Mouse (Mus musculus): ENCODE measurements at regions not wholly inside any gene's neighbourhood (a gene's known extent, or its start where the extent isn't known, plus 50 kb on each side); places are given as distances from the start of the nearest gene placed in this dataset.

GRCm38 (mm10) chr13:52120795-52121194, 274.3 kb downstream of the Gadd45g start:
- no peaks in the 10 kb centered on the region for H3K27me3 ChIP-seq (ENCODE audit: control insufficient read depth, insufficient read depth, low read length)
- H3K4me1 ChIP-seq (ENCODE audit: control insufficient read depth, insufficient read depth, insufficient read length): no peaks in the 10 kb centered on the region
- no peak for DNase-seq (ENCODE audit: low read depth in 1 of 2, low spot score in 2 of 2)
- H3K27ac ChIP-seq (ENCODE audit: insufficient read depth, low read length): no peak overlapping the region
- 90% methylated on average over 8 of the region's 8 CpGs for WGBS
- TF ChIP-seq POLR2A (IDR thresholded peaks at IDR 0.05; ENCODE audit: low read depth, low read length) (no peak), CTCF (IDR thresholded peaks at IDR 0.05; ENCODE audit: extremely low read depth, insufficient read depth, insufficient read length, insufficient replicate concordance) (no peak)
- H3K36me3 ChIP-seq (ENCODE audit: control insufficient read depth, insufficient read depth, low read length): no peaks in the 10 kb centered on the region
- H3K4me3 ChIP-seq (ENCODE audit: extremely low read depth, insufficient read depth, insufficient read length): no peak overlapping the region

DNA sequence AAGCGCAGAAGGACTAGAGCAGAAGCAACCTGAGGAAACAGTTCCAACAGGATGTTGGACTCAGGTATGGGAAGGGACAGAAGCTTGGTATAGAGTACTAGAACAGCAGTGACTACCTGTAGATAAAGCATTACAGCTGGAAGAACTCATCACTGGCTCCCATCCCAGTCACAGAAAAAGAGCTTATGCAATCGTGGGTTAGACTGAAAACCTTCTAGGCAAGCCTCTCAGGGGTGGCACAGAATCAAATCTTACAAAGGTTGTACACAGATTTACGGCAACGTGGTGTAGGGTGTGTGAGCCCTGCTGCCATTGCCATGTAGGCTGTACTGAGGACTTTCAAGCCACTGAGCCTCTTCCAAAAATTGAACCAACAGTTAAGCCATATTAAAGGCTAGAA, 278.6 kb downstream of the Gadd45g start:
- no peak for DNase-seq (ENCODE audit: low read depth in 1 of 2, low spot score in 2 of 2)
- Histone ChIP-seq H3K27ac (ENCODE audit: insufficient read depth, low read length) (no peak overlapping the region), H3K4me1 (ENCODE audit: control insufficient read depth, insufficient read depth, insufficient read length) (no peaks in the 10 kb centered on the region), H3K36me3 (ENCODE audit: control insufficient read depth, insufficient read depth, low read length) (no peaks in the 10 kb centered on the region), H3K4me3 (ENCODE audit: extremely low read depth, insufficient read depth, insufficient read length) (no peak overlapping the region), H3K27me3 (ENCODE audit: control insufficient read depth, insufficient read depth, low read length) (no peaks in the 10 kb centered on the region)
- 83% methylated on average over 4 of the region's 4 CpGs for WGBS
- TF ChIP-seq CTCF (IDR thresholded peaks at IDR 0.05; ENCODE audit: extremely low read depth, insufficient read depth, insufficient read length, insufficient replicate concordance) (no peak), POLR2A (IDR thresholded peaks at IDR 0.05; ENCODE audit: low read depth, low read length) (no peak)

DNA sequence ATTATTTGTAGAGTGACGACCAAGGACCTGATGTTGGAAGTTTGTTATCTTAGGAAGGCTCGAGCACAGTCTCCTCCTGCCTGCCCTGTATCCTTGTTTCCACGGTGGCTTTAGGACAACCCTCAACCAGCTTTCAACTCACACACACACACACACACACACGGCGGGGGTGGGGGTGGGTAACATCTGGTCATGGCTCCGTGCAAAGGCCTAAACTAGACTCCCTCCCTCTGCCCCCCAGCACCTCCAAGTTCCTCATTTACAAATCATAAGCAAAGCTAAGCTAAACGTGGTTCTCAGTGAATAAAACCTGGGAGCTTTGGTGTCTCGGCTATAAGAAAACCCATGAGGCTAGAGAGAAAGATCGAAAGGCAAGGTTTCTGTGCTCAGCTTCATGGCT, 281.3 kb downstream of the Gadd45g start:
- Histone ChIP-seq H3K27ac (ENCODE audit: insufficient read depth, low read length) (no peak overlapping the region), H3K4me1 (ENCODE audit: control insufficient read depth, insufficient read depth, insufficient read length) (no peaks in the 10 kb centered on the region), H3K36me3 (ENCODE audit: control insufficient read depth, insufficient read depth, low read length) (no peaks in the 10 kb centered on the region), H3K27me3 (ENCODE audit: control insufficient read depth, insufficient read depth, low read length) (no peaks in the 10 kb centered on the region), H3K4me3 (ENCODE audit: extremely low read depth, insufficient read depth, insufficient read length) (no peak overlapping the region)
- 53% methylated on average over 9 of the region's 9 CpGs for WGBS
- no peak for DNase-seq (ENCODE audit: low read depth in 1 of 2, low spot score in 2 of 2)
- TF ChIP-seq CTCF (IDR thresholded peaks at IDR 0.05; ENCODE audit: extremely low read depth, insufficient read depth, insufficient read length, insufficient replicate concordance): no peak
- no peak for TF ChIP-seq POLR2A (IDR thresholded peaks at IDR 0.05; ENCODE audit: low read depth, low read length)

DNA sequence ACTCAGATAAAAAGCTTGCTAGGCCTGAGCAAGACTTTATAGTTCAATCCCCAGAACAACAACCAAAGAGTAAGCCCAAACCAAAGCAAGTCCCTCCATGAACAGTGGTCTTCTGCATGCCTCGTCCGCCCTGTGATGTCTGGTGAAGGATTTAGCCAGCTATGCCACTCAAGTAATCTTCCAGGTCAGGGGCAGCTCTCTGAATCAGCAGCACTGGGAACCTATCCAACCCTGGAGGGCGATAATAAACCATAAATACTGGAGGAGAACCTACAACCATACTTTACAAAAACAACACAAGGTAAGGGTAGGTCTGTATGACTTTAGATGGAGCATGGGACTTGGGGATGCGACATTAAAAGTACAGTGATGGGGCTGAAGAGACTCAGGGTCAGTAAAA, 283.0 kb downstream of the Gadd45g start:
- no peaks in the 10 kb centered on the region for H3K27me3 ChIP-seq (ENCODE audit: control insufficient read depth, insufficient read depth, low read length)

GRCm38 (mm10) chr13:52133202-52133601, 286.7 kb downstream of the Gadd45g start:
- 77% methylated on average over 3 of the region's 3 CpGs for WGBS
- Histone ChIP-seq H3K4me3 (ENCODE audit: extremely low read depth, insufficient read depth, insufficient read length) (no peak overlapping the region), H3K4me1 (ENCODE audit: control insufficient read depth, insufficient read depth, insufficient read length) (no peaks in the 10 kb centered on the region), H3K36me3 (ENCODE audit: control insufficient read depth, insufficient read depth, low read length) (no peaks in the 10 kb centered on the region), H3K27ac (ENCODE audit: insufficient read depth, low read length) (no peak overlapping the region), H3K27me3 (ENCODE audit: control insufficient read depth, insufficient read depth, low read length) (no peaks in the 10 kb centered on the region)
- no peak for DNase-seq (ENCODE audit: low read depth in 1 of 2, low spot score in 2 of 2)
- TF ChIP-seq CTCF (IDR thresholded peaks at IDR 0.05; ENCODE audit: extremely low read depth, insufficient read depth, insufficient read length, insufficient replicate concordance): no peak
- no peak for TF ChIP-seq POLR2A (IDR thresholded peaks at IDR 0.05; ENCODE audit: low read depth, low read length)

More for the DNA sequence above, 283.0 kb downstream of the Gadd45g start:
- H3K4me1 ChIP-seq (ENCODE audit: control insufficient read depth, insufficient read depth, insufficient read length): no peaks in the 10 kb centered on the region
- WGBS: 90% methylated on average over 4 of the region's 4 CpGs
- TF ChIP-seq POLR2A (IDR thresholded peaks at IDR 0.05; ENCODE audit: low read depth, low read length) (no peak), CTCF (IDR thresholded peaks at IDR 0.05; ENCODE audit: extremely low read depth, insufficient read depth, insufficient read length, insufficient replicate concordance) (no peak)
- no peak for DNase-seq (ENCODE audit: low read depth in 1 of 2, low spot score in 2 of 2)
- no peak overlapping the region for H3K27ac ChIP-seq (ENCODE audit: insufficient read depth, low read length)
- H3K4me3 ChIP-seq (ENCODE audit: extremely low read depth, insufficient read depth, insufficient read length): no peak overlapping the region
- H3K36me3 ChIP-seq (ENCODE audit: control insufficient read depth, insufficient read depth, low read length): no peaks in the 10 kb centered on the region

- no peak for DNase-seq (ENCODE audit: low read depth in 1 of 2, low spot score in 2 of 2)
- no peak for TF ChIP-seq CTCF (IDR thresholded peaks at IDR 0.05; ENCODE audit: extremely low read depth, insufficient read depth, insufficient read length, insufficient replicate concordance)
- no peak for TF ChIP-seq POLR2A (IDR thresholded peaks at IDR 0.05; ENCODE audit: low read depth, low read length)
- 81% methylated on average over 6 of the region's 6 CpGs for WGBS
- Histone ChIP-seq H3K36me3 (ENCODE audit: control insufficient read depth, insufficient read depth, low read length) (no peaks in the 10 kb centered on the region), H3K4me1 (ENCODE audit: control insufficient read depth, insufficient read depth, insufficient read length) (no peaks in the 10 kb centered on the region), H3K27me3 (ENCODE audit: control insufficient read depth, insufficient read depth, low read length) (no peaks in the 10 kb centered on the region), H3K27ac (ENCODE audit: insufficient read depth, low read length) (no peak overlapping the region), H3K4me3 (ENCODE audit: extremely low read depth, insufficient read depth, insufficient read length) (no peak overlapping the region)
Observed at GRCm38 (mm10) chr13:52138331-52138945, 292.0 kb downstream of the Gadd45g start.

DNA sequence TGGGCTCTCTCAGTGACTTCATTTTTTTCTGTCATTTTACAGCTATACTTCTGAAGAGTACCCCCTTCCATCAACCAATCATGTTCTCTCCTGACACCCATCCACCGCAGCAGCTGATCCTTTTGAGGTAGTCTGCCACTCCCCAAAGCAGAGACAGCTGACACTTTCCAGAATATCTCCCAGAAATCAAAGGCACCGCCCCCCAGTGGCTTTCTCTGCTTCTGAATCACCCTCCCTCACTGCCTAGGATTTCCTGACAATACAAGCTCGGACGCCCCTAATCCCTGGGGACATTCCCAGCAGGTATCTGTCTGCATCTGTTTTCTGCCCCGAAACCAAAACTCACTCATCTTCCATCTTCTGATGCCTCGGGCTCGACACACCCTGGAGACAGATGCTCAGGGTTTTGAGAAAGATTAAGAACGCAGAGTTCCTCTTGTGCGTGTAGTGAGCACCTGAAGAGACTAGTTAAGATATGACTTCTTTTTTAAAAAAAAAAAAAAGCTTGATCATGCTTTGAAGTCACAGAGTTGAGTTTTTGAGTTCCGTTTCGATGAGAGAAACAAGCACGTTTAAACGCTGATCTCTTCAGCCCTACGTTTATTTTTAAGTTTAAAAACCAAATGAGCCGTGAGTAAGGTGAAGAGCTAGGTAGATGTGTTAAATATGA, 292.8 kb downstream of the Gadd45g start:
- H3K4me3 ChIP-seq (ENCODE audit: extremely low read depth, insufficient read depth, insufficient read length): no peak overlapping the region
- no peaks in the 10 kb centered on the region for H3K36me3 ChIP-seq (ENCODE audit: control insufficient read depth, insufficient read depth, low read length)
- no peaks in the 10 kb centered on the region for H3K27me3 ChIP-seq (ENCODE audit: control insufficient read depth, insufficient read depth, low read length)
- H3K4me1 ChIP-seq (ENCODE audit: control insufficient read depth, insufficient read depth, insufficient read length): no peaks in the 10 kb centered on the region
- no peak overlapping the region for H3K27ac ChIP-seq (ENCODE audit: insufficient read depth, low read length)
- 52% methylated on average over 15 of the region's 15 CpGs for WGBS
- TF ChIP-seq CTCF (IDR thresholded peaks at IDR 0.05; ENCODE audit: extremely low read depth, insufficient read depth, insufficient read length, insufficient replicate concordance) (no peak), POLR2A (IDR thresholded peaks at IDR 0.05; ENCODE audit: low read depth, low read length) (no peak)
- no peak for DNase-seq (ENCODE audit: low read depth in 1 of 2, low spot score in 2 of 2)

Measured in spleen, adult 2 months (tissue).